Mouse (Mus musculus) forebrain, embryonic 11.5 days (tissue): ENCODE data around the gene Il18. TPM values are rescaled to one million over a fixed set of nuclear protein-coding genes. Genes with fewer than 3 reads are reported as not detected.

Experiments
- polyA plus RNA-seq: library from polyadenylated mRNA; unstranded; fragments of >200 nt; fragmentation: Nextera tagmentation; extraction: Ambion mirVana; gene quantifications from 2 replicates; pipeline ENCODE4 v1.2.1, GENCODE M21; 2014

Gene Il18
- polyA plus RNA-seq, 1 experiment from 2014 or later = 10.3 TPM

Other genes starting within 250 kb of the Il18 start
- 140 and 153 TPM in 2 replicates for gene Rpl10-ps3, start 209.9 kb upstream of the Il18 start, polyA plus RNA-seq
- gene Plet1, start 60.3 kb upstream of the Il18 start, polyA plus RNA-seq = 0.21 TPM in 1 of 2 replicates, not detected in the other
- gene Pts, start 26.1 kb upstream of the Il18 start, polyA plus RNA-seq = 77.5 and 93.5 TPM in 2 replicates
- 0.33 and 0.63 TPM in 2 replicates for gene Bco2, start 354 bp downstream of the Il18 start, polyA plus RNA-seq
- 0.28 TPM in 1 of 2 replicates, not detected in the other for gene Tex12, start 6.5 kb downstream of the Il18 start, polyA plus RNA-seq
- 257 and 262 TPM in 2 replicates for gene Sdhd, start 49.0 kb downstream of the Il18 start, polyA plus RNA-seq
- gene Timm8b, start 49.1 kb downstream of the Il18 start, polyA plus RNA-seq = 318 and 323 TPM in 2 replicates
- 7.2 and 8.6 TPM in 2 replicates for gene Pih1d2, start 62.5 kb downstream of the Il18 start, polyA plus RNA-seq
- gene Nkapd1, start 62.6 kb downstream of the Il18 start, polyA plus RNA-seq = 23.3 and 24.3 TPM in 2 replicates
- gene Dlat, start 105.0 kb downstream of the Il18 start, polyA plus RNA-seq = 53.2 and 57.7 TPM in 2 replicates
- 18.1 and 19.5 TPM in 2 replicates for gene Dixdc1, start 184.7 kb downstream of the Il18 start, polyA plus RNA-seq
- gene 2310030G06Rik, start 191.7 kb downstream of the Il18 start, polyA plus RNA-seq = 0.79 and 2.3 TPM in 2 replicates
- gene Cryab, start 196.5 kb downstream of the Il18 start, polyA plus RNA-seq = 5.5 and 6.0 TPM in 2 replicates
- 0.73 TPM in 1 of 2 replicates, not detected in the other for gene Hspb2, start 197.5 kb downstream of the Il18 start, polyA plus RNA-seq
- 12.6 and 14.0 TPM in 2 replicates for gene Fdxacb1, start 213.4 kb downstream of the Il18 start, polyA plus RNA-seq
- gene Alg9, start 220.2 kb downstream of the Il18 start, polyA plus RNA-seq = 33.4 and 40.3 TPM in 2 replicates
- 28.7 and 31.2 TPM in 2 replicates for gene 1110032A03Rik, start 220.7 kb downstream of the Il18 start, polyA plus RNA-seq